Comparison of ENCODE assay signal across 11 mouse cellular contexts in the genomic region with DNA sequence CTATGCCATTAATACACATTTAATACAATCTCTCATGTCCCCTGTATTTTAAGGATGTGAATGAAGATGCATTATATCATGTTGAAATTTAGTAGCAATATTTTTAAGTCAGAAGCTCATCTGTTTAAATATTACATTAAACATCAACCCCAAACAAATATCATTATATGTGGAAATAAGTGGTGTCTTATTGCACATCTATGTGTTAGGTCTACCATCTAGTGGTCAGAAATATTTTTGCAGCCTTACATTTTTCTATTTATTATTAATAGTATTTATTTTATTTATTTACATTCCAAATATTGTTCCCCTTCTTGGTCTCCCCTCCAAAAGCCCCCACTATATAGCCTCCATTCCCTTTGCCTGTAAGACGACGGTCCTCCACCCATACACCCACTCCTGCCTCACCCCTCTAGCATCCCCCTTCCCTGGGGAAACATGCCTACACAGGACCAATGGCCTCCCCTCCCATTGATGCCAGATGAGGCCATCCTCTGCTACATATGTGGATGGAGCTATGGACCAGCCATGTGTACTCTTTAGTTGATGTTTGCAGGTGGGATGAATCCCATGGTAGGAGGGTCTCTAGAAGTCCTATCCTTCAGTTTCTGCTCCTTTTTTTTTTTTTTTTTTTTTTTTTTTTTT. TPM values are rescaled to one million over a fixed set of nuclear protein-coding genes. Genes with fewer than 3 reads are reported as not detected.
DNase-seq lines count a peak whose midpoint lies in the region; ATAC-seq and TF ChIP-seq lines count a peak whose summit lies in the region.
"Had no signal": no experiment of that assay in that cellular context is flagged by ENCODE, and none has a peak within 500 bp of the region (broad histone marks: within the 10 kb centered on the region; RNA-seq: fewer than 3 reads in every experiment).

No protein-coding gene starts in this region.

- DNase-seq in cerebellum, postnatal 10 days, result peak; percentile 5 to 44
- DNase-seq in cerebellum, postnatal 4 days (ENCODE audit: low spot score in 2 of 2), result no peak
- peak; percentile 75 for DNase-seq in lung, embryonic 14.5 days
- no peak for DNase-seq in lung, postnatal 36 days
- DNase-seq in intestine, embryonic 14.5 days (ENCODE audit: low spot score), result no peak
- DNase-seq in left cerebral cortex, adult 8-10 months (ENCODE audit: low spot score in 2 of 2), result no peak
- DNase-seq: liver, embryonic 13.5 days had no signal

- no peak overlapping the region for H3K4me2 ChIP-seq in lung, embryonic 14.5 days
- H3K4me2 ChIP-seq in intestine, embryonic 14.5 days (ENCODE audit: low read length), result no peak overlapping the region
- H3K4me2 ChIP-seq in stomach, embryonic 14.5 days (replicated peaks; ENCODE audit: low read depth, low read length), result no peak overlapping the region
- H3K4me2 ChIP-seq: liver, embryonic 13.5 days; neural tube, embryonic 13.5 days had no signal

- H3K9ac ChIP-seq in lung, embryonic 14.5 days, result no peak overlapping the region
- H3K9ac ChIP-seq in intestine, embryonic 14.5 days (ENCODE audit: low read length), result no peak overlapping the region
- no peak overlapping the region for H3K9ac ChIP-seq in stomach, embryonic 14.5 days (replicated peaks; ENCODE audit: low read depth, low read length)
- H3K9ac ChIP-seq: liver, embryonic 13.5 days; neural tube, embryonic 13.5 days had no signal

- WGBS in lung, embryonic 14.5 days, result 13% methylated on average over 2 of the region's 2 CpGs
- 24% methylated on average over 2 of the region's 2 CpGs for WGBS in intestine, embryonic 14.5 days
- WGBS in stomach, embryonic 14.5 days, result 20% methylated on average over 2 of the region's 2 CpGs

- peak; percentile 73; the same call in 1 of the 2 replicates for ATAC-seq in lung, embryonic 14.5 days (ENCODE audit: insufficient read depth)
- peak; percentile 62; the same call in 1 of the 2 replicates for ATAC-seq in intestine, embryonic 14.5 days (replicated peaks; ENCODE audit: low FRiP score, low TSS enrichment, low read depth)
- ATAC-seq in stomach, embryonic 14.5 days (ENCODE audit: insufficient number of reproducible peaks, insufficient read depth, low FRiP score, low read depth), result peak; percentile 56; the same call in 1 of the 2 replicates
- ATAC-seq in cerebellum, adult (ENCODE audit: insufficient number of reproducible peaks, low FRiP score, low TSS enrichment), result no peak

- no peak overlapping the region for H3K27ac ChIP-seq in lung, embryonic 14.5 days (ENCODE audit: low read depth)
- H3K27ac ChIP-seq in intestine, embryonic 14.5 days (ENCODE audit: low read depth), result no peak overlapping the region
- no peak overlapping the region for H3K27ac ChIP-seq in stomach, embryonic 14.5 days (ENCODE audit: low read length)
- H3K27ac ChIP-seq: liver, embryonic 13.5 days; neural tube, embryonic 13.5 days had no signal

- H3K4me1 ChIP-seq in lung, embryonic 14.5 days (ENCODE audit: insufficient read depth), result no peaks in the 10 kb centered on the region
- no peaks in the 10 kb centered on the region for H3K4me1 ChIP-seq in intestine, embryonic 14.5 days (replicated peaks; ENCODE audit: control insufficient read depth, insufficient read depth, low read length)
- H3K4me1 ChIP-seq in stomach, embryonic 14.5 days (ENCODE audit: control insufficient read depth, insufficient read depth, low read length), result no peaks in the 10 kb centered on the region
- H3K4me1 ChIP-seq: liver, embryonic 13.5 days; neural tube, embryonic 13.5 days had no signal

- no peaks in the 10 kb centered on the region for H3K27me3 ChIP-seq in lung, embryonic 14.5 days (ENCODE audit: insufficient read depth, low read length)
- no peaks in the 10 kb centered on the region for H3K27me3 ChIP-seq in intestine, embryonic 14.5 days (replicated peaks; ENCODE audit: control insufficient read depth, insufficient read depth, low read length)
- no peaks in the 10 kb centered on the region for H3K27me3 ChIP-seq in stomach, embryonic 14.5 days (ENCODE audit: control insufficient read depth, insufficient read depth, low read length)
- H3K27me3 ChIP-seq: liver, embryonic 13.5 days; neural tube, embryonic 13.5 days had no signal

- no peaks in the 10 kb centered on the region for H3K9me3 ChIP-seq in lung, embryonic 14.5 days (ENCODE audit: low read depth, low read length)
- H3K9me3 ChIP-seq in intestine, embryonic 14.5 days (ENCODE audit: control insufficient read depth, low read length), result no peaks in the 10 kb centered on the region
- H3K9me3 ChIP-seq in stomach, embryonic 14.5 days (ENCODE audit: control insufficient read depth, low read depth, low read length), result no peaks in the 10 kb centered on the region
- H3K9me3 ChIP-seq: liver, embryonic 13.5 days; neural tube, embryonic 13.5 days had no signal

- TF ChIP-seq CTCF in lung, embryonic 14.5 days (IDR thresholded peaks at IDR 0.05; ENCODE audit: low read depth), result peak; percentile 45

- H3K4me3 ChIP-seq in lung, embryonic 14.5 days (ENCODE audit: low read depth, low read length), result no peak overlapping the region
- no peak overlapping the region for H3K4me3 ChIP-seq in intestine, embryonic 14.5 days (ENCODE audit: low read depth, low read length)
- H3K4me3 ChIP-seq in stomach, embryonic 14.5 days (ENCODE audit: low read depth, low read length), result no peak overlapping the region
- H3K4me3 ChIP-seq: liver, embryonic 13.5 days; neural tube, embryonic 13.5 days had no signal

- H3K36me3 ChIP-seq in lung, embryonic 14.5 days (ENCODE audit: insufficient read depth), result no peaks in the 10 kb centered on the region
- H3K36me3 ChIP-seq in intestine, embryonic 14.5 days (ENCODE audit: control insufficient read depth, insufficient read depth, low read length), result no peaks in the 10 kb centered on the region
- no peaks in the 10 kb centered on the region for H3K36me3 ChIP-seq in stomach, embryonic 14.5 days (ENCODE audit: control insufficient read depth, insufficient read depth, low read length)
- H3K36me3 ChIP-seq: liver, embryonic 13.5 days; neural tube, embryonic 13.5 days had no signal

RNA-seq across cellular contexts. Expression of a gene that starts 45.3 kb away (rescaled TPM):
- polyA plus RNA-seq in lung, embryonic 14.5 days (2014; fragmentation: Nextera tagmentation; extraction: Ambion mirVana), result 0.20 and 0.43 TPM in 2 replicates
- 0.47 and 0.77 TPM in 2 replicates for polyA plus RNA-seq in intestine, embryonic 14.5 days (2014; fragmentation: Nextera tagmentation; extraction: Ambion mirVana)
- 0.52 and 0.62 TPM in 2 replicates for polyA plus RNA-seq in stomach, embryonic 14.5 days (2014; fragmentation: Nextera tagmentation; extraction: Ambion mirVana)
- total RNA-seq in left cerebral cortex, adult 8-10 months (2022), result 10 to 100 TPM in 2 of 4 experiments, 1 to 10 TPM in 2; 8.4 to 10.4 (median 9.6) TPM
- polyA plus RNA-seq: liver, embryonic 13.5 days; testis, adult 2 months had no signal

Comparison
In these comparisons a context has a peak if more than half of its experiments do, and no peak if none do; other contexts are left out.
1. DNase-seq: peak in cerebellum, postnatal 10 days (2 of 2) and lung, embryonic 14.5 days (single experiment); none in cerebellum, postnatal 4 days (0 of 2), lung, postnatal 36 days (single experiment), intestine, embryonic 14.5 days (single experiment) and left cerebral cortex, adult 8-10 months (0 of 2).